Mouse (Mus musculus): Measurements from ENCODE around the gene Gpr162.
"Not testable (repeated sequence)": the region's sequence is repeated elsewhere in the genome, so short reads cannot be mapped to it uniquely, and the experiment has no call there.

GRCm38 (mm10) chr6:124894113-124894512, 30.3 kb upstream of the Gpr162 start:
- not testable (repeated sequence) for TF ChIP-seq GATA1 (IDR thresholded peaks at IDR 0.05; ENCODE audit: borderline replicate concordance, low read length); FLI1 (IDR thresholded peaks at IDR 0.05; ENCODE audit: low read length)
